Mouse (Mus musculus) thymus, adult 2 months (tissue): ENCODE measurements around the gene Golga2.

ENCODE experiments used
- CTCF ChIP-seq: fragments of 200-500 bp; IDR thresholded peaks from 2 replicates; pipeline ENCODE4 v1.5.1; 2012; ENCODE audit warnings: mild to moderate bottlenecking, control low read depth, low read length, moderate library complexity, borderline replicate concordance; ENCODE audit not compliant: control insufficient read depth, poor library complexity, insufficient read depth; ENCODE audit errors: extremely low read depth
- POLR2A ChIP-seq: fragments of 200-500 bp; IDR thresholded peaks from 2 replicates; pipeline ENCODE4 v1.6.1; 2012; ENCODE audit warnings: mild to moderate bottlenecking, low read length, control low read depth, moderate library complexity; ENCODE audit not compliant: control insufficient read depth, poor library complexity, insufficient read depth; ENCODE audit errors: extremely low read depth

DNA sequence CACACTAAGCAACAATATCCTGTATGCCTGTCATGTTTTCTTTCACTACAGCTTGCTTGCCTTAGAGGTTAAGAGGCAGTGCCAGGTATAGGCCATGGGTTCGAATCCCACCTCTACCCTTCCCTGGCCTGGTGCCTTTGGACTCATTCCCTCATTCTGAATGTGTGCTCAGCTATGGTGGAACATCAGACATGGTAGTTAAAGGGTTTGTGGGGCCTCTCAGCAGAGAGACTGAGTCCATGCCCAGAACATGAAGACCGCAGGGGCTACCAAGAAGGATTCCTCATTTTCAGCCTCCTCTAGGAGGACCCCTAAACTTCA, 56.1 kb downstream of the Golga2 start:
- TF ChIP-seq CTCF (no peak), POLR2A (no peak)
